8 mouse cellular contexts compared by ENCODE assay signal in genomic region chr11:51644217-51644616, GRCm38 (mm10). TPM values are rescaled to one million over a fixed set of nuclear protein-coding genes. Genes with fewer than 3 reads are reported as not detected.
A peak's percentile ranks its signal among the peaks of the same experiment; 100 is the strongest.
DNase-seq lines count a peak whose midpoint lies in the region; ATAC-seq lines count a peak whose summit lies in the region.
"Had no signal": no experiment of that assay in that cellular context is flagged by ENCODE, and none has a peak within 500 bp of the region (broad histone marks: within the 10 kb centered on the region; RNA-seq: fewer than 3 reads in every experiment).

No protein-coding gene starts in this region.

- WGBS in kidney, embryonic 16.5 days, result 79% methylated on average over 16 of the region's 16 CpGs
- WGBS in limb, embryonic 11.5 days, result 65% methylated on average over 16 of the region's 16 CpGs

- H3K4me2 ChIP-seq in kidney, embryonic 16.5 days (replicated peaks; ENCODE audit: low read depth, low read length), result no peak overlapping the region
- no peak overlapping the region for H3K4me2 ChIP-seq in limb, embryonic 11.5 days (ENCODE audit: low read depth, severe bottlenecking)

- H3K27ac ChIP-seq in kidney, embryonic 16.5 days (ENCODE audit: low read length), result no peak overlapping the region
- H3K27ac ChIP-seq in limb, embryonic 11.5 days (replicated peaks; ENCODE audit: low read depth, low read length), result no peak overlapping the region; the same call in 1 of the 2 replicates
- H3K27ac ChIP-seq: stomach, postnatal 0 days had no signal

- peaks cover 31% of the 10 kb centered on the region for H3K4me1 ChIP-seq in kidney, embryonic 16.5 days (ENCODE audit: insufficient read depth, low read length)
- H3K4me1 ChIP-seq in limb, embryonic 11.5 days (ENCODE audit: control insufficient read depth, insufficient read depth, low read length), result peaks cover 31% of the 10 kb centered on the region

- no peaks in the 10 kb centered on the region for H3K9me3 ChIP-seq in kidney, embryonic 16.5 days (ENCODE audit: low read length)
- no peaks in the 10 kb centered on the region for H3K9me3 ChIP-seq in limb, embryonic 11.5 days (ENCODE audit: control insufficient read depth, low read length)

- H3K36me3 ChIP-seq in kidney, embryonic 16.5 days (ENCODE audit: insufficient read depth, low read length), result peaks cover 23% of the 10 kb centered on the region
- H3K36me3 ChIP-seq in limb, embryonic 11.5 days (ENCODE audit: control insufficient read depth, insufficient read depth, low read length), result peaks cover 4% of the 10 kb centered on the region; the same call in 1 of the 2 replicates

- peak overlapping the region; percentile 35; the same call in 1 of the 2 replicates for H3K9ac ChIP-seq in kidney, embryonic 16.5 days (replicated peaks; ENCODE audit: low read length)
- peak overlapping the region; percentile 27; the same call in 1 of the 2 replicates for H3K9ac ChIP-seq in limb, embryonic 11.5 days (ENCODE audit: low read length)

- H3K27me3 ChIP-seq in kidney, embryonic 16.5 days (ENCODE audit: insufficient read depth, low read length), result no peaks in the 10 kb centered on the region
- H3K27me3 ChIP-seq in limb, embryonic 11.5 days (ENCODE audit: control insufficient read depth, insufficient read depth, low read length), result no peaks in the 10 kb centered on the region

- no peak overlapping the region for H3K4me3 ChIP-seq in kidney, embryonic 16.5 days (ENCODE audit: low read length)
- no peak overlapping the region for H3K4me3 ChIP-seq in limb, embryonic 11.5 days (ENCODE audit: low read depth, low read length)

- ATAC-seq in kidney, embryonic 16.5 days (ENCODE audit: low FRiP score, low TSS enrichment), result no peak
- no peak for ATAC-seq in limb, embryonic 11.5 days (ENCODE audit: insufficient number of reproducible peaks, low FRiP score, low TSS enrichment, low read depth)

- no peak for DNase-seq in kidney, postnatal 10 days
- DNase-seq in T-cell, adult 2 months (ENCODE audit: low spot score), result peak; percentile 48
- DNase-seq in limb, embryonic 11.5 days (ENCODE audit: low spot score), result no peak
- DNase-seq in thymus, adult 18-20 months, result peak; percentile 80 to 88
- DNase-seq in frontal cortex, postnatal 25 days (ENCODE audit: low spot score in 2 of 2), result no peak
- no peak for DNase-seq in retina, embryonic 14.5 days (ENCODE audit: low spot score)

RNA-seq across cellular contexts. Expression of gene N4bp3, which starts 6.4 kb away (rescaled TPM):
- 30.9 and 34.1 TPM in 2 replicates for polyA plus RNA-seq in kidney, embryonic 16.5 days (2015; fragmentation: Nextera tagmentation; extraction: Ambion mirVana)
- polyA plus RNA-seq in limb, embryonic 11.5 days (2014; fragmentation: Nextera tagmentation; extraction: Ambion mirVana), result 14.3 and 18.2 TPM in 2 replicates

RNA-seq across cellular contexts. Expression of gene D930048N14Rik, which starts 6.5 kb away (rescaled TPM):
- 4.0 and 4.5 TPM in 2 replicates for polyA plus RNA-seq in kidney, embryonic 16.5 days (2015; fragmentation: Nextera tagmentation; extraction: Ambion mirVana)
- polyA plus RNA-seq in limb, embryonic 11.5 days (2014; fragmentation: Nextera tagmentation; extraction: Ambion mirVana), result 2.4 and 2.5 TPM in 2 replicates

RNA-seq across cellular contexts. Expression of gene Rmnd5b, which starts 8.5 kb away (rescaled TPM):
- 48.9 and 51.9 TPM in 2 replicates for polyA plus RNA-seq in kidney, embryonic 16.5 days (2015; fragmentation: Nextera tagmentation; extraction: Ambion mirVana)
- polyA plus RNA-seq in limb, embryonic 11.5 days (2014; fragmentation: Nextera tagmentation; extraction: Ambion mirVana), result 38.1 and 40.8 TPM in 2 replicates

RNA-seq across cellular contexts. Expression of gene Nhp2, which starts 24.7 kb away (rescaled TPM):
- 156 and 158 TPM in 2 replicates for polyA plus RNA-seq in kidney, embryonic 16.5 days (2015; fragmentation: Nextera tagmentation; extraction: Ambion mirVana)
- 180 and 181 TPM in 2 replicates for polyA plus RNA-seq in limb, embryonic 11.5 days (2014; fragmentation: Nextera tagmentation; extraction: Ambion mirVana)

RNA-seq across cellular contexts. Expression of gene Hnrnpab, which starts 37.6 kb away (rescaled TPM):
- 343 and 374 TPM in 2 replicates for polyA plus RNA-seq in kidney, embryonic 16.5 days (2015; fragmentation: Nextera tagmentation; extraction: Ambion mirVana)
- 796 and 869 TPM in 2 replicates for polyA plus RNA-seq in limb, embryonic 11.5 days (2014; fragmentation: Nextera tagmentation; extraction: Ambion mirVana)

Comparison
In these comparisons a context has a peak if more than half of its experiments do, and no peak if none do; other contexts are left out.
1. DNase-seq: peak in T-cell, adult 2 months (single experiment) and thymus, adult 18-20 months (2 of 2); none in kidney, postnatal 10 days (single experiment), limb, embryonic 11.5 days (single experiment), frontal cortex, postnatal 25 days (0 of 2) and retina, embryonic 14.5 days (single experiment).